Mouse (Mus musculus): ENCODE measurements at regions not wholly inside any gene's neighbourhood (a gene's known extent, or its start where the extent isn't known, plus 50 kb on each side); places are given as distances from the start of the nearest gene placed in this dataset.
"Not testable (repeated sequence)": the region's sequence is repeated elsewhere in the genome, so short reads cannot be mapped to it uniquely, and the experiment has no call there.

GRCm38 (mm10) chr14:74201710-74202109 lies 438.9 kb upstream of the Htr2a start:
- DNase-seq (ENCODE audit: low spot score in 2 of 2): no peak

GRCm38 (mm10) chr14:74205011-74205410 lies 435.6 kb upstream of the Htr2a start:
- no peak for DNase-seq (ENCODE audit: low spot score in 2 of 2)

GRCm38 (mm10) chr14:74217914-74218446 lies 422.7 kb upstream of the Htr2a start:
- DNase-seq (ENCODE audit: low spot score in 2 of 2): no peak

- no peak for DNase-seq (ENCODE audit: low spot score in 2 of 2)
Measured at GRCm38 (mm10) chr14:74219761-74220160, 420.9 kb upstream of the Htr2a start.

DNA sequence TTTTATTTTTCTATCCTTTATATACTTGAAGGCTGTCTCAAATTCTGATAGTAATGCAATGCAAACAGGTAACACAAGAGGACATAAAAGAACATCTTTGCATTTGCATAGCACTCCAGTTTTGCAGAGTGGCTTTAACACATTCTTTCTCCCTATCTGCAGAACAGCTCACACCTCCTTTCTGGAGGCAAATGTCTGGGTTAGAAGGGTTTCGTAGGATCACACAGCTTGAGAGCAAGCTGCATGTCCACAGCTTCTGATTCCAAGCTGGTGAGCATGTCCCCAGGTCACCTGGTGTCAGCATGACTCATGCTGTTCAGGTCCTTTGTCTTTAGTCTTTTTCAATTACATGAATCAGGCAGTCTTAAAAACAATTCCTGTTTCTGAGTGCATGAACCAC lies 418.5 kb upstream of the Htr2a start:
- DNase-seq (ENCODE audit: low spot score in 2 of 2): no peak

DNA sequence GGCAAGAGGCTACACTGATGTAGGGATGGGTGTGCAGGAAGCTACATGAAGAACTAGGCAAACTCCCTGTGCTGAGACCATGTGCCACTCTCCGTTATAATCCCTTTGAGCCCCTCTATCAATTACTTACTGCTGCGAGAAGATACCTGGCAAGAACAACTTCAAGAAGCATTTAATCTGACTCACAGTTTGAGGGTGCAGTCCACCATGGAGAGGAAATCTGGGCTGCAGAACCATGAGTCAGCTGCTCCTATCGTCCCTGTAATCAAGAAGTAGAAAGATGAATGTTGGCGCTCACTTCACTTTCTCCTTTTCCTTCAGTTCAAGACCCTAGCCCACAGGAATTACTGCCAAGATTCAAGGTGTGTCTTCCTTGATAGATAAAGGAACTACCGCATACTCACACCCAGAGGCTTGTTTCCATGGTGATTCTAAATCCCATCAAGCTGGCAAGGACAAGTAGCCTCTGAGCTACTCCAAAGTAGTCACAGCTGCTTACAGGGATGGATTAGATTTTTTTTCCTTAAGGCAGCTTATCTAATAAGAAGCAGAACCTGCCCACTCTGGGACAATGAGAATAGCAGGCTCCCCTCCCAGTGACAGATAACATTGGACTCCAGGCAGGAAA lies 411.0 kb upstream of the Htr2a start:
- no peak for DNase-seq (ENCODE audit: low spot score in 2 of 2)

DNA sequence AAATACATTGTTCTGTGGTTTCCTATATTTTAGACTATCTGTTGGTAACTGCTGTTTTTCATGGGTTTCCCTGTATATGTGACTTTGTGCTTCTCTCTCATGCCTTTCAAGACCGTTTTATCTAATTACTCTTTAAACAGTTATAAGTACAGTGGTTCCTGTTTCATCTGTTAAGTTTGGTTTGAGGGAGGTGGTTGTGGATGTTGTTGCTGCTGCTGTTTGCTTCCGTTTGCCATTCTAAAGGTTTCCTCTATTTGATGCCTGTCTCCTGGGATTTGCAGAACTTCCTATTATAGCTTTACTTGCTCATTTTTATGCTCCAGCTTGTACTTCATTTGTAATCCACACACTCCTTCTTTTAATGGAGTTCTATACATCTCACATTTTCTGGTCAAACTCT lies 400.4 kb upstream of the Htr2a start:
- DNase-seq (ENCODE audit: low spot score in 2 of 2): no peak

- no peak for DNase-seq (ENCODE audit: low spot score in 2 of 2)
Measured at GRCm38 (mm10) chr14:74249263-74249878, 391.3 kb upstream of the Htr2a start.

DNA sequence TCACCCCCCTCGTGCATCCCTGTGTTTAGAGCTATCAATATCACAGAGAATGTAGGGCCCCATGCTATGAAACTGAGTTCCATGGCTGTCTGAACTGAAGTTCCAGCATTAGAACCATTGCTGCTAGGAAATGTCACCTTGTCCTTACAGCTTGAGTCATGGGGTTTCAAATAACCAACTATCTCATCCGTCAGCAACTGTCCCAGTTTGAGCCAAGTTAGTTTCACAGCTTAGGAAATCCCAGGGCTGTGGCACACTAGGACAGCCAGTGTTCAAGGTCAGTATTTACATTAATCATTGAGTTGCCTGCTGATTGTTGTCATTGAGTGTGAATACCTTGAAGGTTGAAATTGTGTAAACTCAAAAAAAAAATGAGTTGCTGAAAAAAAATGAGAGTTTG lies 390.6 kb upstream of the Htr2a start:
- DNase-seq (ENCODE audit: low spot score in 2 of 2): no peak

GRCm38 (mm10) chr14:74252189-74253145 lies 388.2 kb upstream of the Htr2a start:
- no peak for DNase-seq (ENCODE audit: low spot score in 2 of 2)

DNA sequence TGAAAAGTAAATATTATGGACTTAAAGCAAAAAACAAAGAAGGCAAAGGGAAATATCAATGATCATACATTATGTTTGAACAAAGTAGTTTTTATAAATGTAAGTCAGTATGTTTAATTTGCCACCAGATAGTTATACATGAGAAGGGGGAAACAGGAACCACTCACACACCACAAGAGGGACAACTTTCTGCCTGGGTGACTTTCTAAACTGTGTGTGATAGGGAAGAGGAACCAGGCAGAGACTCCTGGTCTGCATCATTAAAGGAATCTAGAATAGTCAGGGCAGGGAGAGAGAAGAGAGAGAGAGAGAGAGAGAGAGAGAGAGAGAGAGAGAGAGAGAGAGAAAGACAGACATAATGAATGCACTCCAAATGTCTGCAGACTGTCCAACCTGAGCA lies 385.6 kb upstream of the Htr2a start:
- DNase-seq (ENCODE audit: low spot score in 2 of 2): no peak

- no peak for DNase-seq (ENCODE audit: low spot score in 2 of 2)
Measured at GRCm38 (mm10) chr14:74259437-74259836, 381.2 kb upstream of the Htr2a start.

DNA sequence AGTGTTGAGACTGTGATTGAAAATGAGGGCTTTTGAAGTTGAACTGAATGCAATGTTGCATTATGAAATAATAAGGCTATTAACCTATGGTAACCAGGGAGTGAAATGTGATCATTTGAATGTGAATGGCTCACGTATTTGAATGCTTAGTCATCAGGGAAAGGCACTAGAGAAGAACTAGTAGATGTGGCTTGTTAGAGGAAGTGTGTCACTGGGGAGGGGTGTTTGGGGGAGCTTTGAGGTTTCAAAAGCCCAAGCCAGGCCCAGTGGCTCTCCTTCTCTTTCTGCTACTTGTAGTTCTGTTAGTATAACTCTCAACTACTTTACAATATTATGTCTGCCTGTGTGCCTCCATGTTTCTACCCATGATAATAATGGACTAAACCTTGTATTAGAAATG lies 373.6 kb upstream of the Htr2a start:
- no peak for DNase-seq (ENCODE audit: low spot score in 2 of 2)

DNA sequence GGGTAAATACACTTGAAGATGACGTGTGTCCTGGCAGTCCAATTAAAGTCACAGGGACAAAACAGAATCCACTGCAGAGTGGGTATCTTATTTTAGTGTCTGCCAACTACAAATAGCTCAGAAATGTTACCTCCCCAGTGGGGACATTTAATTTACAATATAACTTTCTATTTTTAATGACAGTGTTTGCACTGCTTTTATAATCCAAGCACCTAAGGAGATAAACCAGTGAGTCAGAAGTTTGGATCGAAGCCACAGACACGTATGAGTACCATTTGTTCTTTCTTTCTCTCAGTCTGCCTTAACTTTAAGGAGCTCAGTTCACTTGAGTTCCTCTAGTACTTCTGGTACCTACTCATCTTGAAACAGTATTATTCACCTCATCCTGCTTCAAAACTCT lies 346.1 kb upstream of the Htr2a start:
- DNase-seq (ENCODE audit: low spot score in 2 of 2): no peak

GRCm38 (mm10) chr14:74304483-74304882 lies 336.2 kb upstream of the Htr2a start:
- no peak for DNase-seq (ENCODE audit: low spot score in 2 of 2)

DNA sequence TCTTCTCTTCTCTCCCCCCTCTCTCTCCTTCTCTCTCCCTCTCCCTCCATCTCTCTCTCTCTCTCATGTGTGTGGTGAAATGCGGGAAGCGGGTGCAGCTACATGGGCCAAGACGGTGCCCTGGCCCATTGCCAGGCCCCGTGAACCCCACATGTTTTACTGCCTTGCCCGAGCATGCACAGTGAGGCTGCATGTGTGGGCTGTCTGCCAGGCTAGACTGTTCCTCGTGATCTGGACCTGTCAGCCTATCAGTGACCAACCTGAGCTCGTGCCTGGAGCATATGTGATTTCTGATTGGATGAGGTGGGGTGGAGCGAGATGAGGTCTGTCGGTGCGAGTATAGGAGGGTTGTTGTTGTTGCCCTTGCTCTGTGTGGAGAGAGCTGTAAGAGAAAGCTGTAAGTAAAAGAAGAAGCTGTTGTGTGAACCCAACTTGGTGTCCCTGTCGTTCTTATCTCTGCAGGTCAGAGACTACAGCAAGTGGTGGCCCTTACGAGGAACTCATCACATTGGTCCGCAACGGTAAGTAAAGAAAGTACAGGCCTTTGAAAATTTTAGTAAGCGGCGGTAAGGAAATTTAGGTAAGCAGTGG lies 333.8 kb upstream of the Htr2a start:
- no peak for DNase-seq (ENCODE audit: low spot score in 2 of 2)

DNA sequence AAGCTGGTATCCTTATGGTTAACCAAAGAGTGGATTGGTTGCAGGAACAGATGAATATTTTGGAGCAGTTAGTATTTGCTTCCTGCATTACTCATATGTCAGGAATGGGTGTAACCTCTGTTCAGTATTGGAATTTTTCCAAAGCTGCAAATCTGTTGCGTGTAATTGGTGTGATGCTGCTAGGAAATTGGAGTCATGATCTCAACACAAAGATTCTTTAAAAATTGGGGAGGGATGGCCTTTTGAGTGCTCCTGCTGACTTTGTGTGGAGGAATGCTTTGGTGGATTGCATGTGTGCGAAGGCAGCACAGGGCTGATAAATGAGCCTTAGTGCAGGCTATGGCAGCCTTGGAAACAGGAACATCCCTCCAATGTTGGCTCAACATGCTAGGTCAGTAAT lies 331.2 kb upstream of the Htr2a start:
- not testable (repeated sequence) for DNase-seq (ENCODE audit: low spot score in 2 of 2)

DNA sequence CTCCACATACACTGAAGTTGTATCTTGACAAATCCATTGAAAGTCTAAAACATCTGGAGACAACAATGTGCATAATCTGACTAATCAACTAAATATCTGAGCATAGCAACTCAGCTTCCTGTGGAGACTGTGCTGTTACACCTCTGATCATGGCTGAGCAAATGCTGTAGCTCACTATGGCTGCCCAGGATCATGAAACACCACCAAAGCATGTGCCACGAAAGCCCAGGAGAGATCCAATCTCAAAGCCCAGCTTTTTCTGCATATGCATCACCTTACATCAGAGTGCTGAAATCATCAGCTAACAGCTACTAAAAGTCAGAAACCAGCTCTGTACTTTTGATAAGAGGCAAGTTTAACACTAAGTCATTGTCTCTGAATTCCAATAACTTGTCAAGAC lies 313.3 kb upstream of the Htr2a start:
- DNase-seq (ENCODE audit: low spot score in 2 of 2): no peak

DNA sequence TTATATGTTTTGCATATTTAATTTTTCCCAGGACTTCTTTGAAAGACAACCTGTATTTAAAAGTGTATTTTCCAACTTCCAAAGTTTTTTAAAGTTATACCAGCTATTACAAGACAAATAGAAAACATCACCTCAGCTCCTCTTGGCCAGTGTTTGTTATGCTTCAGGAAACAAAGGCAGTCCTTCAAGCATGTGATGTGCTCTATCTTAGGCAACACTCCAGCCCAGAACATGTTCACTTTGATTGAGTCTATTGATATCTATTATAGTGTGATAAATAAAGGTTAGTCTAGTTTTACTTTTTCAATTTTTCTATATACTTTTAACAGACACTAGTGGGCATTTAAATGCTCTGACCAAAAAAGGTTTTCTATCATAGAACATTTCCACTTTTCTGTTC lies 289.9 kb upstream of the Htr2a start:
- no peak for DNase-seq (ENCODE audit: low spot score in 2 of 2)

- DNase-seq (ENCODE audit: low spot score in 2 of 2): no peak
Measured at GRCm38 (mm10) chr14:74352286-74352685, 288.4 kb upstream of the Htr2a start.

- DNase-seq (ENCODE audit: low spot score in 2 of 2): no peak
Measured at GRCm38 (mm10) chr14:74358730-74359444, 281.8 kb upstream of the Htr2a start.

Measured in thymus, postnatal 10 days (tissue).